Mouse (Mus musculus): Measurements from ENCODE around the gene Mnx1. TPM values are rescaled to one million over a fixed set of nuclear protein-coding genes. Genes with fewer than 3 reads are reported as not detected.

Gene Mnx1
- polyA plus RNA-seq, 1 experiment from 2014 or later: 1.5 TPM

- Histone ChIP-seq H3K9ac (no peak overlapping the region), H3K4me3 (replicated peaks) (no peak overlapping the region), H3K36me3 (no peaks in the 10 kb centered on the region), H3K9me3 (no peaks in the 10 kb centered on the region), H3K4me2 (replicated peaks) (peak overlapping the region; percentile 79), H3K27ac (no peak overlapping the region), H3K27me3 (replicated peaks) (peaks cover 82% of the 10 kb centered on the region), H3K4me1 (replicated peaks) (peaks cover 16% of the 10 kb centered on the region; the same call in 1 of the 2 replicates)
- WGBS: 24% methylated on average over 5 of the region's 5 CpGs
- no peak for ATAC-seq
These were observed 2.7 kb downstream of the Mnx1 start for GRCm38 (mm10) chr5:29475556-29475955.

- no peak overlapping the region for H3K9ac ChIP-seq
- H3K4me1 ChIP-seq (replicated peaks): peaks cover 16% of the 10 kb centered on the region; the same call in 1 of the 2 replicates
- H3K27ac ChIP-seq: no peak overlapping the region
- 22% methylated on average over 10 of the region's 10 CpGs for WGBS
- H3K4me2 ChIP-seq (replicated peaks): peak overlapping the region; percentile 12
- no peak for ATAC-seq
- H3K36me3 ChIP-seq: no peaks in the 10 kb centered on the region
- H3K27me3 ChIP-seq (replicated peaks): peaks cover 79% of the 10 kb centered on the region
- H3K9me3 ChIP-seq: no peaks in the 10 kb centered on the region
- no peak overlapping the region for H3K4me3 ChIP-seq (replicated peaks)
These were observed 3.2 kb downstream of the Mnx1 start for GRCm38 (mm10) chr5:29475041-29475440.

- Histone ChIP-seq H3K4me3 (replicated peaks) (no peak overlapping the region), H3K9ac (no peak overlapping the region), H3K27ac (no peak overlapping the region), H3K27me3 (replicated peaks) (peaks cover 84% of the 10 kb centered on the region), H3K4me1 (replicated peaks) (peaks cover 16% of the 10 kb centered on the region; the same call in 1 of the 2 replicates), H3K36me3 (no peaks in the 10 kb centered on the region), H3K9me3 (no peaks in the 10 kb centered on the region), H3K4me2 (replicated peaks) (peak overlapping the region; percentile 12; the same call in 1 of the 2 replicates)
- no peak for ATAC-seq
- WGBS: 28% methylated on average over 35 of the region's 35 CpGs
These were observed 3.9 kb downstream of the Mnx1 start for GRCm38 (mm10) chr5:29474246-29474960.

- no peak for ATAC-seq
- 32% methylated on average over 35 of the region's 35 CpGs for WGBS
- Histone ChIP-seq H3K4me2 (replicated peaks) (no peak overlapping the region), H3K27ac (no peak overlapping the region), H3K4me1 (replicated peaks) (peaks cover 14% of the 10 kb centered on the region; the same call in 1 of the 2 replicates), H3K27me3 (replicated peaks) (peaks cover 84% of the 10 kb centered on the region), H3K9ac (no peak overlapping the region), H3K4me3 (replicated peaks) (no peak overlapping the region), H3K36me3 (no peaks in the 10 kb centered on the region), H3K9me3 (no peaks in the 10 kb centered on the region)
These were observed 4.6 kb downstream of the Mnx1 start for GRCm38 (mm10) chr5:29473551-29474245.

- H3K27ac ChIP-seq: no peak overlapping the region
- H3K4me1 ChIP-seq (replicated peaks): peaks cover 5% of the 10 kb centered on the region
- ATAC-seq: no peak
- no peaks in the 10 kb centered on the region for H3K36me3 ChIP-seq
- no peaks in the 10 kb centered on the region for H3K9me3 ChIP-seq
- 16% methylated on average over 22 of the region's 22 CpGs for WGBS
- H3K9ac ChIP-seq: no peak overlapping the region
- H3K27me3 ChIP-seq (replicated peaks): peaks cover 80% of the 10 kb centered on the region
- H3K4me2 ChIP-seq (replicated peaks): no peak overlapping the region
- no peak overlapping the region for H3K4me3 ChIP-seq (replicated peaks)
These were observed 6.2 kb downstream of the Mnx1 start for GRCm38 (mm10) chr5:29471855-29472665.

GRCm38 (mm10) chr5:29471396-29471795 lies 6.9 kb downstream of the Mnx1 start:
- H3K36me3 ChIP-seq: no peaks in the 10 kb centered on the region
- H3K27ac ChIP-seq: no peak overlapping the region
- no peak overlapping the region for H3K4me2 ChIP-seq (replicated peaks)
- H3K27me3 ChIP-seq (replicated peaks): peaks cover 74% of the 10 kb centered on the region
- no peaks in the 10 kb centered on the region for H3K9me3 ChIP-seq
- peaks cover 5% of the 10 kb centered on the region for H3K4me1 ChIP-seq (replicated peaks)
- WGBS: 30% methylated on average over 11 of the region's 11 CpGs
- no peak overlapping the region for H3K4me3 ChIP-seq (replicated peaks)
- ATAC-seq: no peak
- no peak overlapping the region for H3K9ac ChIP-seq

- Histone ChIP-seq H3K4me1 (replicated peaks) (peaks cover 5% of the 10 kb centered on the region), H3K36me3 (no peaks in the 10 kb centered on the region), H3K27me3 (replicated peaks) (peaks cover 71% of the 10 kb centered on the region), H3K4me3 (replicated peaks) (no peak overlapping the region), H3K9ac (no peak overlapping the region), H3K9me3 (no peaks in the 10 kb centered on the region), H3K27ac (no peak overlapping the region), H3K4me2 (replicated peaks) (no peak overlapping the region)
- no peak for ATAC-seq
- 28% methylated on average over 20 of the region's 20 CpGs for WGBS
These were observed 7.3 kb downstream of the Mnx1 start for GRCm38 (mm10) chr5:29470851-29471394.

- Histone ChIP-seq H3K4me2 (replicated peaks) (no peak overlapping the region), H3K36me3 (no peaks in the 10 kb centered on the region), H3K9ac (no peak overlapping the region), H3K4me1 (replicated peaks) (peaks cover 5% of the 10 kb centered on the region), H3K4me3 (replicated peaks) (no peak overlapping the region), H3K27ac (no peak overlapping the region), H3K9me3 (no peaks in the 10 kb centered on the region), H3K27me3 (replicated peaks) (peaks cover 64% of the 10 kb centered on the region)
- ATAC-seq: no peak
- 35% methylated on average over 5 of the region's 5 CpGs for WGBS
These were observed 8.0 kb downstream of the Mnx1 start for GRCm38 (mm10) chr5:29470271-29470670.

GRCm38 (mm10) chr5:29469501-29469900 lies 8.8 kb downstream of the Mnx1 start:
- no peak overlapping the region for H3K9ac ChIP-seq
- H3K27ac ChIP-seq: no peak overlapping the region
- peaks cover 56% of the 10 kb centered on the region for H3K27me3 ChIP-seq (replicated peaks)
- ATAC-seq: no peak
- H3K4me3 ChIP-seq (replicated peaks): no peak overlapping the region
- no peaks in the 10 kb centered on the region for H3K9me3 ChIP-seq
- no peak overlapping the region for H3K4me2 ChIP-seq (replicated peaks)
- peaks cover 5% of the 10 kb centered on the region for H3K4me1 ChIP-seq (replicated peaks)
- 27% methylated on average over 4 of the region's 4 CpGs for WGBS
- no peaks in the 10 kb centered on the region for H3K36me3 ChIP-seq

GRCm38 (mm10) chr5:29468351-29469065 lies 9.8 kb downstream of the Mnx1 start:
- WGBS: 5% methylated on average over 17 of the region's 17 CpGs
- H3K4me2 ChIP-seq (replicated peaks): peak overlapping the region; percentile 71
- H3K4me3 ChIP-seq (replicated peaks): peak overlapping the region; percentile 49
- H3K4me1 ChIP-seq (replicated peaks): peaks cover 5% of the 10 kb centered on the region
- 0 out of 2 replicates have a peak overlapping the region, but pooled peaks have one; percentile 30 for H3K27ac ChIP-seq
- H3K36me3 ChIP-seq: no peaks in the 10 kb centered on the region
- H3K27me3 ChIP-seq (replicated peaks): peaks cover 47% of the 10 kb centered on the region
- peak overlapping the region; percentile 41; the same call in 1 of the 2 replicates for H3K9ac ChIP-seq
- ATAC-seq: 0 out of 2 replicates have a peak, but pooled peaks have one; percentile 4
- H3K9me3 ChIP-seq: no peaks in the 10 kb centered on the region

- peak; percentile 82 for ATAC-seq
- Histone ChIP-seq H3K36me3 (no peaks in the 10 kb centered on the region), H3K4me2 (replicated peaks) (peak overlapping the region; percentile 71), H3K27me3 (replicated peaks) (peaks cover 44% of the 10 kb centered on the region), H3K4me3 (replicated peaks) (peak overlapping the region; percentile 49), H3K4me1 (replicated peaks) (peaks cover 5% of the 10 kb centered on the region), H3K27ac (peak overlapping the region; percentile 30; the same call in 1 of the 2 replicates), H3K9ac (peak overlapping the region; percentile 41), H3K9me3 (no peaks in the 10 kb centered on the region)
- 3% methylated on average over 67 of the region's 67 CpGs for WGBS
These were observed 10.6 kb downstream of the Mnx1 start for GRCm38 (mm10) chr5:29467489-29468350.

Data from intestine, embryonic 15.5 days (tissue).